Mouse (Mus musculus) splenic B cell, adult 2 months (primary cell): ENCODE results near the gene Gm42688.
"Not testable (repeated sequence)": the region's sequence is repeated elsewhere in the genome, so short reads cannot be mapped to it uniquely, and the experiment has no call there.

Source experiments
- DNase-seq: peaks from one replicate; pipeline ENCODE4 v3.0.0-alpha.2; 2011; ENCODE audit warnings: low read depth, low spot score
- H3K27me3 ChIP-seq: 2 replicates; pipeline ENCODE4 v1.6.1; 2012; ENCODE audit warnings: mild to moderate bottlenecking, low read length, moderate library complexity, mixed read lengths; ENCODE audit not compliant: control insufficient read depth, poor library complexity, insufficient read depth, severe bottlenecking
- H3K36me3 ChIP-seq: 2 replicates; pipeline ENCODE4 v1.6.1; 2012; ENCODE audit warnings: mild to moderate bottlenecking, low read length, moderate library complexity, mixed read lengths; ENCODE audit not compliant: control insufficient read depth, poor library complexity, insufficient read depth, severe bottlenecking

Gm42688 gene

DNA sequence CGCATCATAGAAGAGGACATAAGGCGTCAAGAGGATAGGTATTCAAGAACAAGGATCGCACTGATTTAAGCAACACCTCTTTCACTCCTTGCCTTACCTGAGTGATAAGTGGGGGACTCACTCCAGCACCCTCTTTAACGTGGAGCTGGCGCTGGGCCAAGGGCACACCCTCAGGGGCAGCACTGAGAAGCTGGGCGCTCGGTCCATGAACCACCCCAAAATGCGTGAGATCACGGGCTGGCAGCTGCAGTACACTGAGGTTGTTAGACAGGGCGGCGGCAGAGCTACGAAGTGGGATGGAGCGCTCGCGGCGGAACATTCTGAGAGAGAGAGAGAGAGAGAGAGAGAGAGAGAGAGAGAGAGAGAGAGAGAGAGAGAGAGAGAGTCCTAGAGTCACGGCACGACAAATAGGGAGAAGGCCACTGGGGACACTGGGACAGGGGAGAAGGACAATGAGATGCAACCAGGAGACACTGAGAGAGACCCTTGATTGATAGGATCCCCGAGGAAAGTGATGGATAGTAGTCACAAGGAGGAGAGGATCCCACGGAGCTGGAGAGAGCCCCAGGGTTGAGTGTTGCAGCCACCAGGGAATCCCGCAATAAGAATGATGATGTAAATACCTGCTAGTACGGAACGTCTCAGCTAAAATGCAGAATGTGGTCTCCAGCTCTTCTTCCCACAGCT is 54.3 kb downstream of the Gm42688 start:
- Histone ChIP-seq H3K36me3 (no peaks in the 10 kb centered on the region), H3K27me3 (no peaks in the 10 kb centered on the region)
- DNase-seq: peak; percentile 23

DNA sequence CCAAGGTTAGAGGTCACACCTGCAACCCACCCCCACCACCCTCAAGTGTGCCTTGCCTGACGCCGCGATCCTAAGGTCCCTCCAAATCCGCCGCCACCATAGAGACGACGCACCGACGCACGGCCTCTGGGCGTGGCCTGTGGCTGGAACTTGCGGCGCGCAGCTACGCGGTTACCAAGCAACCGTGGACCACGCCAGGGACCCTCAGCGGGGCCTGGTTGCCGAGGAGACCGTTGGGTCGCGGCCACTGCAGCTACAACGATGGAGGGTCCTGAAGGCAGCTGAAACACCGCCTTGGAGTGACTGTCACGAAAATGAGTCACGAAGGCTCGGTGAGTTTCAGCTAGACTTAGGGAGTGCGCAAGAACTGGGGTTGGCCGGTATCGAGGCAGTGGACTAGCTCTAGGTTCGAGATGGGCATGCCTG is 54.9 kb downstream of the Gm42688 start, which contains the start of the genes Wdr54 and 1700003E16Rik:
Gene Wdr54 (minus strand): TSS at position 139 of the 426 bp plus-strand sequence.
Gene 1700003E16Rik (plus strand): TSS at position 146 of the 426 bp plus-strand sequence.
- peak; percentile 49 for DNase-seq
- 0 out of 2 replicates have a peak, but pooled peaks cover 2% of the 10 kb centered on the region for H3K27me3 ChIP-seq
- H3K36me3 ChIP-seq: no peaks in the 10 kb centered on the region

DNA sequence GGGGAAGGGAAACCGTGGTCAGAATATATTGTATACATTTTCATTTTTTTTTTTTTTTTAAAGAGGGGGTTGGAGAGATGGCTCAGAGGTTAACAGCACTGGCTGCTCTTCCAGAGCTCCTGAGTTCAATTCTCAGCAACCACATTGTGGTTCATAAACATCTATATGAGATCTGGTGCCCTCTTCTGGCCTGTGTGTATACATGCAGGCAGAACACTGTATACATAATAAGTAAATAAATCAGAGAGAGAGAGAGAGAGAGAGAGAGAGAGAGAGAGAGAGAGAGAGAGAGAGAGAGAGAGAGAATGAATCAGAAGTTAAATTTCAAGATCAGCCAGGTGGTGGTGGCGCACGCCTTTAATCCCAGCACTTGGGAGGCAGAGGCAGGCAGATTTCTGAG is 58.0 kb downstream of the Gm42688 start:
- peak; percentile 79 for DNase-seq
- not testable (repeated sequence) for H3K36me3 ChIP-seq, H3K27me3 ChIP-seq
